9 mouse cellular contexts compared by ENCODE assay signal in genomic region chr5:104047200-104048105, GRCm38 (mm10). TPM values are rescaled to one million over a fixed set of nuclear protein-coding genes. Genes with fewer than 3 reads are reported as not detected.
DNase-seq lines count a peak whose midpoint lies in the region; ATAC-seq and TF ChIP-seq lines count a peak whose summit lies in the region.
"Had no signal": no experiment of that assay in that cellular context is flagged by ENCODE, and none has a peak within 500 bp of the region (broad histone marks: within the 10 kb centered on the region; RNA-seq: fewer than 3 reads in every experiment).

No protein-coding gene starts in this region.

- peak overlapping the region; percentile 75 to 76 for H3K4me3 ChIP-seq in heart, embryonic 14.5 days (ENCODE audit: control insufficient read depth in 1 of 2, insufficient read depth in 1 of 2, low read depth in 1 of 2, low read length in 2 of 2)
- peak overlapping the region; percentile 92 for H3K4me3 ChIP-seq in liver, adult 2 months (ENCODE audit: insufficient read depth, low read depth, low read length)
- peak overlapping the region; percentile 69 for H3K4me3 ChIP-seq in neural tube, embryonic 12.5 days

- 0 out of 2 replicates have a peak, but pooled peaks have one; percentile 2 for ATAC-seq in common myeloid progenitor, adult 5-6 weeks (replicated peaks; ENCODE audit: low read depth, poor library complexity, severe bottlenecking)
- no peak; the same call in 1 of the 2 replicates for ATAC-seq in heart, embryonic 14.5 days (ENCODE audit: insufficient number of reproducible peaks, insufficient read depth, low FRiP score, low read depth)
- 0 out of 2 replicates have a peak, but pooled peaks have one; percentile 3 for ATAC-seq in neural tube, embryonic 12.5 days (ENCODE audit: low FRiP score, low read depth)

- peak overlapping the region; percentile 68 to 72 for H3K27ac ChIP-seq in heart, embryonic 14.5 days (replicated peaks in 1 of 2; ENCODE audit: control insufficient read depth in 1 of 2, insufficient read depth in 1 of 2, low read depth in 2 of 2, low read length in 2 of 2)
- peak overlapping the region; percentile 87 for H3K27ac ChIP-seq in liver, adult 2 months (replicated peaks; ENCODE audit: insufficient read depth, low read depth, low read length)
- H3K27ac ChIP-seq in neural tube, embryonic 12.5 days, result 0 out of 2 replicates have a peak overlapping the region, but pooled peaks have one; percentile 37

- peaks cover 7 to 27% of the 10 kb centered on the region in 2 experiments for H3K4me1 ChIP-seq in heart, embryonic 14.5 days (ENCODE audit: control insufficient read depth in 2 of 2, insufficient read depth in 2 of 2, low read length in 2 of 2)
- peaks cover 19% of the 10 kb centered on the region for H3K4me1 ChIP-seq in liver, adult 2 months (ENCODE audit: control insufficient read depth, insufficient read depth, low read length)
- peaks cover 12% of the 10 kb centered on the region for H3K4me1 ChIP-seq in neural tube, embryonic 12.5 days

- WGBS in heart, embryonic 14.5 days, result 3% methylated on average over 19 of the region's 19 CpGs
- WGBS in liver, adult 2 months, result under 1% methylated on average over 19 of the region's 19 CpGs
- 5% methylated on average over 19 of the region's 19 CpGs for WGBS in neural tube, embryonic 12.5 days

- H3K9ac ChIP-seq in heart, embryonic 14.5 days (ENCODE audit: low read length), result peak overlapping the region; percentile 89
- peak overlapping the region; percentile 97 for H3K9ac ChIP-seq in liver, adult 2 months (ENCODE audit: low read depth, low read length)
- peak overlapping the region; percentile 80 for H3K9ac ChIP-seq in neural tube, embryonic 12.5 days

- no peak for TF ChIP-seq POLR2A in liver, adult 2 months (IDR thresholded peaks at IDR 0.05; ENCODE audit: extremely low read depth, insufficient read depth, low read length)

- no peak for TF ChIP-seq CTCF in liver, adult 2 months (IDR thresholded peaks at IDR 0.05; ENCODE audit: low read depth, low read length)

- DNase-seq in thymus, postnatal 0 days (ENCODE audit: low spot score), result peak; percentile 18
- DNase-seq in thymus, postnatal 10 days (ENCODE audit: low spot score in 2 of 2), result no peak
- peak; percentile 54 for DNase-seq in liver, adult 2 months (ENCODE audit: extremely low read depth, low read depth, low spot score)
- DNase-seq in frontal cortex, adult 2 months (ENCODE audit: extremely low spot score in 1 of 2, low spot score in 1 of 2), result no peak
- DNase-seq in urinary bladder, postnatal 25 days (ENCODE audit: low spot score), result no peak

- no peaks in the 10 kb centered on the region for H3K9me3 ChIP-seq in heart, embryonic 14.5 days (ENCODE audit: control insufficient read depth, low read length)
- no peaks in the 10 kb centered on the region for H3K9me3 ChIP-seq in neural tube, embryonic 12.5 days

- H3K79me2 ChIP-seq in liver, adult 2 months (ENCODE audit: control insufficient read depth, insufficient read depth, low read length), result peaks cover 4% of the 10 kb centered on the region; the same call in 1 of the 2 replicates

- H3K4me2 ChIP-seq in heart, embryonic 14.5 days (ENCODE audit: low read length), result peak overlapping the region; percentile 82
- peak overlapping the region; percentile 68 for H3K4me2 ChIP-seq in neural tube, embryonic 12.5 days (replicated peaks)

- peaks cover 21% of the 10 kb centered on the region for H3K36me3 ChIP-seq in heart, embryonic 14.5 days (ENCODE audit: control insufficient read depth, insufficient read depth, low read length)
- H3K36me3 ChIP-seq in liver, adult 2 months (ENCODE audit: control insufficient read depth, insufficient read depth, low read length), result peaks cover 15% of the 10 kb centered on the region
- H3K36me3 ChIP-seq in neural tube, embryonic 12.5 days, result peaks cover 20% of the 10 kb centered on the region

- H3K27me3 ChIP-seq in heart, embryonic 14.5 days (ENCODE audit: control insufficient read depth, insufficient read depth, low read length), result no peaks in the 10 kb centered on the region
- no peaks in the 10 kb centered on the region for H3K27me3 ChIP-seq in liver, adult 2 months (ENCODE audit: control insufficient read depth, insufficient read depth, low read length)
- no peaks in the 10 kb centered on the region for H3K27me3 ChIP-seq in neural tube, embryonic 12.5 days (replicated peaks)

RNA-seq across cellular contexts. Expression of gene Nudt9, which starts 1.3 kb away (rescaled TPM):
- 53.9 and 56.6 TPM in 2 replicates for polyA plus RNA-seq in thymus, postnatal 0 days (2015; fragmentation: Nextera tagmentation; extraction: Ambion mirVana)
- total RNA-seq in common myeloid progenitor, adult 5-6 weeks (2017), result 62.6 and 65.2 TPM in 2 replicates
- 48.4 and 53.9 TPM in 2 replicates for polyA plus RNA-seq in heart, embryonic 14.5 days (2014; fragmentation: Nextera tagmentation; extraction: Ambion mirVana)
- 36.6 and 40.3 TPM in 2 replicates for total RNA-seq in liver, adult 2 months (2014; rRNA removed)
- polyA plus RNA-seq in liver, adult 2 months (2012; rRNA removed), result 39.7 and 48.5 TPM in 2 replicates
- 78.1 and 81.7 TPM in 2 replicates for polyA plus RNA-seq in neural tube, embryonic 12.5 days (2016; fragmentation: Nextera tagmentation; extraction: Ambion mirVana)
- polyA plus RNA-seq in frontal cortex, adult 2 months (2012; rRNA removed), result 79.1 and 81.9 TPM in 2 replicates

RNA-seq across cellular contexts. Expression of gene Hsd17b11, which starts 25.7 kb away (rescaled TPM):
- polyA plus RNA-seq in thymus, postnatal 0 days (2015; fragmentation: Nextera tagmentation; extraction: Ambion mirVana), result 3.9 and 5.7 TPM in 2 replicates
- total RNA-seq in common myeloid progenitor, adult 5-6 weeks (2017), result 40.1 and 54.7 TPM in 2 replicates
- 4.1 and 5.4 TPM in 2 replicates for polyA plus RNA-seq in heart, embryonic 14.5 days (2014; fragmentation: Nextera tagmentation; extraction: Ambion mirVana)
- 119 and 154 TPM in 2 replicates for total RNA-seq in liver, adult 2 months (2014; rRNA removed)
- polyA plus RNA-seq in liver, adult 2 months (2012; rRNA removed), result 72.7 and 78.8 TPM in 2 replicates
- 1.8 and 2.0 TPM in 2 replicates for polyA plus RNA-seq in neural tube, embryonic 12.5 days (2016; fragmentation: Nextera tagmentation; extraction: Ambion mirVana)
- 48.7 and 49.3 TPM in 2 replicates for polyA plus RNA-seq in frontal cortex, adult 2 months (2012; rRNA removed)

RNA-seq across cellular contexts. Expression of gene Gm17660, which starts 30.0 kb away (rescaled TPM):
- polyA plus RNA-seq in thymus, postnatal 0 days (2015; fragmentation: Nextera tagmentation; extraction: Ambion mirVana), result not detected in 2 replicates
- total RNA-seq in common myeloid progenitor, adult 5-6 weeks (2017), result not detected in 2 replicates
- 0.49 TPM in 1 of 2 replicates, not detected in the other for polyA plus RNA-seq in heart, embryonic 14.5 days (2014; fragmentation: Nextera tagmentation; extraction: Ambion mirVana)
- not detected in 2 replicates for total RNA-seq in liver, adult 2 months (2014; rRNA removed)
- not detected in 2 replicates for polyA plus RNA-seq in liver, adult 2 months (2012; rRNA removed)
- not detected in 2 replicates for polyA plus RNA-seq in neural tube, embryonic 12.5 days (2016; fragmentation: Nextera tagmentation; extraction: Ambion mirVana)
- polyA plus RNA-seq in frontal cortex, adult 2 months (2012; rRNA removed), result not detected in 2 replicates
- total RNA-seq: heart, postnatal 14 days had no signal

Comparison
In these comparisons a context has a peak if more than half of its experiments do, and no peak if none do; other contexts are left out.
1. DNase-seq: peak in thymus, postnatal 0 days (single experiment) and liver, adult 2 months (single experiment); none in thymus, postnatal 10 days (0 of 2), frontal cortex, adult 2 months (0 of 2) and urinary bladder, postnatal 25 days (single experiment).
2. H3K27ac ChIP-seq: peak in every context shown above with its lines; median percentile 87 in liver, adult 2 months; 70 in heart, embryonic 14.5 days; 37 in neural tube, embryonic 12.5 days.
3. Peak in every context shown above with its lines, with median percentiles within 50 percentile points of each other: H3K4me3 ChIP-seq and H3K9ac ChIP-seq.